Mouse (Mus musculus): ENCODE measurements around the gene Adcy1.

Gene Adcy1

GRCm38 (mm10) chr11:7063001-7063584, at the start of gene Adcy1:
TSS of gene Adcy1 (plus strand) at chr11:7063489.
- DNase-seq (ENCODE audit: low read depth, low spot score) = no peak

- no peak for DNase-seq (ENCODE audit: low read depth, low spot score)
Observed at GRCm38 (mm10) chr11:7016907-7017306, 46.4 kb upstream of the Adcy1 start.

- no peak for DNase-seq (ENCODE audit: low read depth, low spot score)
Observed at GRCm38 (mm10) chr11:7018078-7018477, 45.2 kb upstream of the Adcy1 start.

- no peak for DNase-seq (ENCODE audit: low read depth, low spot score)
Observed at GRCm38 (mm10) chr11:7019006-7019525, 44.2 kb upstream of the Adcy1 start.

- DNase-seq (ENCODE audit: low read depth, low spot score) = no peak
Observed at GRCm38 (mm10) chr11:7033063-7033462, 30.2 kb upstream of the Adcy1 start.

GRCm38 (mm10) chr11:7039722-7040121, 23.6 kb upstream of the Adcy1 start:
- DNase-seq (ENCODE audit: low read depth, low spot score) = no peak

- DNase-seq (ENCODE audit: low read depth, low spot score) = no peak
Observed at GRCm38 (mm10) chr11:7040801-7041200, 22.5 kb upstream of the Adcy1 start.

GRCm38 (mm10) chr11:7047176-7047575, 16.1 kb upstream of the Adcy1 start:
- DNase-seq (ENCODE audit: low read depth, low spot score) = no peak

- no peak for DNase-seq (ENCODE audit: low read depth, low spot score)
Observed at GRCm38 (mm10) chr11:7047584-7047983, 15.7 kb upstream of the Adcy1 start.

- no peak for DNase-seq (ENCODE audit: low read depth, low spot score)
Observed at GRCm38 (mm10) chr11:7053710-7054109, 9.6 kb upstream of the Adcy1 start.

GRCm38 (mm10) chr11:7054662-7055265, 8.5 kb upstream of the Adcy1 start:
- no peak for DNase-seq (ENCODE audit: low read depth, low spot score)

GRCm38 (mm10) chr11:7055455-7056017, 7.8 kb upstream of the Adcy1 start:
- DNase-seq (ENCODE audit: low read depth, low spot score) = no peak

- DNase-seq (ENCODE audit: low read depth, low spot score) = no peak
Observed at GRCm38 (mm10) chr11:7056121-7056520, 7.2 kb upstream of the Adcy1 start.

GRCm38 (mm10) chr11:7057781-7058180, 5.5 kb upstream of the Adcy1 start:
- no peak for DNase-seq (ENCODE audit: low read depth, low spot score)

- DNase-seq (ENCODE audit: low read depth, low spot score) = no peak
Observed at GRCm38 (mm10) chr11:7061961-7062360, 1.3 kb upstream of the Adcy1 start.

GRCm38 (mm10) chr11:7062566-7062965, 723 bp upstream of the Adcy1 start:
- no peak for DNase-seq (ENCODE audit: low read depth, low spot score)

GRCm38 (mm10) chr11:7063681-7064267, 485 bp downstream of the Adcy1 start:
- DNase-seq (ENCODE audit: low read depth, low spot score) = no peak

- DNase-seq (ENCODE audit: low read depth, low spot score) = no peak
Observed at GRCm38 (mm10) chr11:7064484-7065185, 1.3 kb downstream of the Adcy1 start.

- no peak for DNase-seq (ENCODE audit: low read depth, low spot score)
Observed at GRCm38 (mm10) chr11:7065388-7065787, 2.1 kb downstream of the Adcy1 start.

- no peak for DNase-seq (ENCODE audit: low read depth, low spot score)
Observed at GRCm38 (mm10) chr11:7065876-7066275, 2.6 kb downstream of the Adcy1 start.

GRCm38 (mm10) chr11:7067263-7067662, 4.0 kb downstream of the Adcy1 start:
- DNase-seq (ENCODE audit: low read depth, low spot score) = no peak

All from WW6 (cell line).